Mouse (Mus musculus): Measurements from ENCODE around the gene Cdkal1.

The Cdkal1 gene

DNA sequence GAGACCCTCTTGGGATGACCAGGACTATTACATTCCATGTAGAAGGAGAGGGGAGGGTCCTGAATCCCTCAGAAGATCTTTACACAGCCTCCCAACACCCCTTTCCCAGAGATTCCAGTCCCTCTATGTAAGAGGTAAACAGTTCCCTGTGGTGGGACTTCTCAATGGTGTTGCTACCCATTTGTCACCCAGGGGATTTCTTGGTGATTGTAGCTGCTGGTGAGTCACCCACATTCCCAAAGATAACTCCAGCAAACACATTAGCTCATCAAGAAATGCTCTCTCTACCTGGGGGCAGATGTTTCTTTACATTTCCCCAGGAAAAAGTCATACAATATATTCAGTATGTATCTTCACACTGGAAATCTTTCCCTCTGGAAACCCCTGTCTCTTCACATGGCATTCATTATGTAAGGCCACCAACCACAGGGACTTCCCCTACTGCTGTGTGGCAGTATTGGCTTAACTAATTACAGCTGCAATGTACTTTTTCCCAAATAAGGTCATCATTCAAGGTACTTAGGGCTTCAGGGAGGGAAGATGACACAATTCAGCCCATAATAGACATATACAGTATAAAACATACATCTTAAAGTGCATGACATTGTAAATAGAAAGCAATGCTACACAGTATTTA is 636.8 kb downstream of the Cdkal1 start:
- DNase-seq = no peak

DNA sequence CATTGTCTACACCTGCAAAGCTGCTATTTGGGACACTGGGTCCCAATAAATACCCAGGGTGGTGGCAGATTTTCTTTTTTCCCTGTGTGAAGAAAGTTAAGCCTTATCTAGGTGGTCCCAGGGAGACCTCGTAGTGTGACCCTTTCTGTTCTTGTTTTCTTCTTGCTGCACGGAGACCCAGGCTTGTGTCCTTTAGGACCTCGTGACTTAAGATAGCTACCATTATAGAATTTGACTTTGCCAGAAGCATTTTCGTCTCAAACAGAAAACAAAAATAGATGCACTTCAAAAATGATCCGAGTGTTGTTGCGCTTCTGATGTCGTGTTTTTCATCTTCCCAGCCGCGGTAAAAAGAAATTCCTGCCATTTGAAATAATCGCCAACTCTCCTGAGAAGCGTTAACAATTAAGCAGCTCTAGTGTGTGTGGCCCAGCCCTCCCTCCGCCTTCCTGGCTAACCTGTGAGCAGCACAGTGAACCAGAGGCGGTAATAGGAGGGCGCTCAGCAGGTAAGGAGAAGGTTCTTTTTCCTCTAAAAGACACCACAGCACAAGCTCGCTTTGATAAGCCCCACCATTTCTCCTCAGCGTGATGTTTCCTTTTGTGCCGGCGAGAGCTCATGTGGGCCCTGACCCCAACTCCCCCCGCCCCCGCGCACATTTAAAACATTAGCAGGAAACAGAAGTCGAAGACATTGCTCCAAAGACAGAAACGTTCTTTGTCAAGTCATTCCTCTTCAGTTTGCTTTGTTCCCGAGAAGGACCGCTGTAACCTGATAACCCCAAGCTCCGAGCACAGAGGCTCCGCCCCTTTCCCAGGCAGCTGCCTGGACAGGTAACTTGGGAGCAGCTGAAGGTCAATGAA is 645.1 kb downstream of the Cdkal1 start:
- peak; percentile 73 for DNase-seq

DNA sequence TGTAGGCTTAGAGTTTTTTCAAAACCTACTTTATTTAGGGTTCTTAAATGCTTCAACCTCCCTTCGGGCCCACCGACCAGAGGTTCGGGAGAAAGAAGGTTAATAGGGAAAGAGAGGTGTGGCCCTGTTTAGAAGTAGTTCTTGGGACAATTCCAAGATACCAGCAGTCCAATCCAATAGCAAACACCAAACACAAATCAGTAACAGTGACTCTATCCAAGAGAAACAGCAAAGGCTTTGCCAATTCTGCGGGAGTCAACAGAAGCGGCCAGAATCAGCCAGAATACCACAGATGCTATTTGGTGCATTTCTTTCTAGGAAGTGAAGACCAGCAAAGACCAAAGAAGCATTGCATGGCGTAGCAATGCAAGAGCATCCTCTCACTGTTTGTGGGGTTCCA is 646.7 kb downstream of the Cdkal1 start:
- no peak for DNase-seq

DNA sequence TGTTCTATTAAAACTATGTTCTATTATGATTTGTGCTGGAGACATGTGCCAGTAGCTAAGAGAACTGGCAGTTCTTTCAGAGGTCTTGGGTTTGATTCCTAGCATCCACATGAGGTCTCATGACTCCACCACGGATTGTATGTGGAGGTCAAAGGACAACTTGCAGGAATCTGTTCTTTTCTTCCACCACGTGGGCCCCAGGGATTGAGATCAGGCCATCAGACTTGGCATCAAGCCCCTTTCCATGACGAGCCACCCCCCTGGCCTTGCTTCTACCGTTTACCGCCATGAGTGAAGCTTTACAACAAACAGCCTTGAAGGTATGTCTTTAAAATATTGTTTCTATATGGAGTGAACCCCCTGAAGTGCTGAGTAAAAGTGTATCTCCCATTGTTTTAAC is 651.6 kb downstream of the Cdkal1 start:
- no peak for DNase-seq

DNA sequence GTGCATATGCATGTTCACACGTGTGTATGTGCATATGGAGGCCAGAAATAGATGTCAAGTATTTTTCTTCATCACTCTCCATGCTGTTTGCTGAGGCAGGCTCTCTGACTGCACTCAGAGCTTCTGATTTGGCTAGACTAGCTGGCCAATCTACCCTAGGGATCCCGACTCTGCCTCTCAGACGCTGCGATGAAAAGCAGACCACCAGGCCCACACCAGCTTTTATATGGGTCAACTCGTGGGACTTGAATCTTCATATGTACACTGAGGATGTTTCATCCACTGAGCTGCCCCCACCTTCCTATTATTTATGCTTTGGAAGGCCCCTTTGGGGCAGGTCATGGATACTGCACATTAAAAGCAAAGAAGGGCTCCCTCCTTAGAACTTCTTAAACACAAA is 652.0 kb downstream of the Cdkal1 start:
- DNase-seq = no peak

DNA sequence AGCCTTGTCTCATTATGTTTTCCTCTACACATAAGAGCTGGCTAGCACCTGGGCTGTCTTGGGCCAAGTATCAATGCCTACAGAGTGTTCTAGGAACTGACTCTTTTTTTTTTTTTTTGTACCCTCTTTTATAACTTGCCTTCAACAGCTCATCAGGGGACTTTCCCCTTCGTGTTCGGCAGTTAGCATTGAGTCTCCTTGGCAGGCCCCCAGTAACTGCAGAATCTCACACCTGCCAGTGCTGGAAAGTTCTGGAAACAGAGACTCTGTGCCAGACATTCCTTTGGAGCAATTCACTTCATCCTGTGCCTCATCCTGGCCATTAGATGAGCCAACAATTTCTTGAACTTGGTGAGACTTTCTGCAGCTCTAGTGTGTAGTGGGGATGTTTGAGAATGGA is 652.9 kb downstream of the Cdkal1 start:
- DNase-seq = no peak

DNA sequence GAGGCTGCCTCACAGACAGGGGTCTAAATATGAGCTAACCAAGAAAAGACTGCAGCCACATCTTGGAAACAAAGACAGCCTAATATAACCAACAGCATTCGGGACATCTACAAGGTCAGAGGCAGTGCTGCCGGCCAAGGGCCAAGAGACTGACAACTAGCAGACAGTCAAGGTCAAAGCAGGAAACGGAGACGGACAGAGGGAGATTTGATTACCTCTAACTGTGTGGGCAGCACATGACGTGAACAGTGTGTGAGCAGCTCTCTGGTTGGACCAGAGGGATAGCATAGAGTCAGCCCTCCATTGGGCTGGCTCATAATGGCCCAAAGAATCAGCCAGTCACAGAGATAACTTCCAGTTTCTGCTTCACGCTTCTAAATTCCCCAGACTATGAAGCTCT is 655.8 kb downstream of the Cdkal1 start:
- DNase-seq = no peak

DNA sequence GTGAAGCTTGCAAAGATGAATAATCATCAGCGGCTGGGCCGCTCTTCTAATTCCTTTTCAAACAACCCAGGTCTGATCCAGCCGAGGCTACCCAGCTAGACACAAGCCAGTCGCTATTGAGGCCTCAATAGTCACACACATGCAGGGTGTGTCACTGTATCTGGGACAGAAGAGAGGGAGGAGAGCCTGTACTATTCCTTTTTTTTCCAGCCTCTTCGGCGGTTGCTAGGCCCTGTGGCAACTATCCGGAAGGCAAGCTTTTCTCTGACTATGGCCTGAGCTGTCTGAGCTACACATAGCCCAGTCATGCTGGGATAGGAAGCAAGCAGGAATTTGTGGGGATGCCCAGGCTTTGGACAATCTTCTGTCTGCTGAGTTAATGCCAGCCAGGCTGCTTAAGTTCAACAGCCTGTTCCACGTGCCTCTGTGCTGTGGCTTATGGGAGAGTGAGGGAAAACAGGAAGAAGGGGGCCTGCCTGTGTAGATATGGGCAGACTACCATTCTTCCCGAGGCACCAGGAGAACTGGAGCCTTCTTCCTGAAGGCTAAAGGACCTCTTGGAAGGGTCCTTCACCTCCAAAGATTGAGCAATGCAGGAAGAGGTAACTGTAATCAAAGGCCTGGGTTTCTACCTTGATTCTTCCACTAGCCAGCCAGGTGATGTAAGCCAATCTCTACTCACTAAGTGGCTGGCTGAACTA is 658.5 kb downstream of the Cdkal1 start:
- peak; percentile 11 for DNase-seq

DNA sequence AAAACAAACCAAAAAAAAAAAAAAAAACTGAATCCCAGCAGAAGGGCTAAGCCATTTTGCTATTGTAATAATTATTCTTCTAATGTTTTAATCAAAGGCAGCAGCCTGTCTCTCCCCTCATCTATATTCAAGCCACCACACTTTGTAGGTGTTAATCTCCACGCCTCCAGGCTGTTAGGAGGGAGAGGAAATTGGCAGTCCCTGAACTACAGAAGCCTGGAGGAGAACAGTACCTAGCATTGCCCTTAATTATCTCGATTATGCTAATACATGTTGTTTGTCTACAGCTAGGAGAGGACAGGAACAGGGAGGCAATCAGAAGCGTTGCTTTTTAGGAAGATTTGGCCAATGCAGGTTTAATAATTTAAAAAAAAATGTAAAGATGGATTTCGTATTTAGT is 659.8 kb downstream of the Cdkal1 start:
- no peak for DNase-seq

DNA sequence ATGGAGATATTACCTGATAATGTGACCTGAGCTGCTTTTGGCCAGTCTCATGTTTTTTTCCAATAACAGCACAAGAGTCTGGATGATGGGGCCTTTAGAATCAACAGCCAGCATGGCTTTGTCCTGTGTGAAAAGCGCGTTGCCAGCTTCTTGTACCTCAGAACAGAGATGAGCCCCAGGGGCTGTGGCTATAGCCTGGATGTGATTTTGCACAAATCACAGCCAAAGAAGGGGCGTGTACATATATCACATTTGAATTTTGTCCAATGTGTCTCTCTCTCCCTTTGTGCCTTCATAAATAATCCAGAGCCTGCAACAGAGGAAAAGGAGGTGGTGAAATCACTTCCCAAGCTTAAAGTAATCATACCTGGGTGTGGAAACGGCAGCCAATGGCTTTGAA is 660.5 kb downstream of the Cdkal1 start:
- DNase-seq = no peak

DNA sequence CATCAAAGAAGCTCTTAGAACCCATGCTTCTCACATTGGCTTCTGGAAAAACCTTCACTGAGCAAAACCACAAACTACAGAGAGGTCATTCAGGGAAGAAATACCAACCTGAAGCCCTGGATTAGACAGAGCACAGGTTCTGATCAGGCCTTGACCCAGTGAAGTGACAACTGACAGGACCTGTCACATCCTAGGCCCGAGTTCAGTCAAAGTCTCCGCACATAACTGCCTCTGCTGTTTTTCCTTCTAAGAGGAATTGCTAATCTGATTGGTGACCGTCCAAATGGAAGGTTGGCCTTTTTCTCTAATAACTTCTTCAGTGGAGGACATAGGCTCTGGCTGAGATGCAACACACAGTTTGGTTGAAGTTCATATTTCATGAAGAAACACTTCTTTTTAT is 662.8 kb downstream of the Cdkal1 start:
- DNase-seq = no peak

DNA sequence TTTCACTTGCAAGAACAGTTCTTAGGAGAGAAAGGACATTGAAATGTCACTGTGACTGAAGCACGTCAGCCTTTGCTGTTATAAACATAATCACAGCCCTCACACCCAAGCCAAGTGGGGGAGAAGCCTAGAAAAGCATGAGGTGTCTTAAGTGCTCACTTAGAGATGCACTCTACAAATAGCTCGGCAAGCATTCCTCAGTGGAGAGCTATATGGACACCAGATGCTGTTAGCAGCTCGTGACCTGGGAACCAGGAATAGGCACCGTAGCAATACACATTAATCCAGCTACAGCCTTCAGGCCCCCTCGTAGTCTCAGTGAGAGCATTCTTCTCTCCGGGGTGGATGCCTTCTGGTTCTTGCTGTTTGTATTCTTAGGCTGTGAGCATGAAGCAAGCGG is 664.9 kb downstream of the Cdkal1 start:
- peak; percentile 30 for DNase-seq

DNA sequence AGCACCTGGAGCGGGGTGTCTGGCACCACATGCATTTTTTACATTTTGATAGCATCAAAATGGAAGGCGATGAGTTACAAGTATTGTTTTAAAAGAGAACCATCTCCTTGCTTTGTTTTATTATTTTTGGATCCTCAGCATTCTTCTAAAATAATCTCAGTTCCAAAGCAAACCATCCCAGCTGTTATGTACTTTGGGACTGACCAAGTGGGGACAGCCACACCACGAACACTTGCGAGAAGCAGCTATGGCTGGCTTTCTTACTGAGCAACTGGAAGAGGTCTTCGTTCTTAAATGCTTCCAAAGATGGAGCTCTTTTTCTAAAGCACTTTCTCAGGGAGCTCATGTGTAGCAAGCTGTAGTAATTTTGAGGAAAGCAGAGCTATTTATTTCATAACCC is 668.7 kb downstream of the Cdkal1 start:
- no peak for DNase-seq

DNA sequence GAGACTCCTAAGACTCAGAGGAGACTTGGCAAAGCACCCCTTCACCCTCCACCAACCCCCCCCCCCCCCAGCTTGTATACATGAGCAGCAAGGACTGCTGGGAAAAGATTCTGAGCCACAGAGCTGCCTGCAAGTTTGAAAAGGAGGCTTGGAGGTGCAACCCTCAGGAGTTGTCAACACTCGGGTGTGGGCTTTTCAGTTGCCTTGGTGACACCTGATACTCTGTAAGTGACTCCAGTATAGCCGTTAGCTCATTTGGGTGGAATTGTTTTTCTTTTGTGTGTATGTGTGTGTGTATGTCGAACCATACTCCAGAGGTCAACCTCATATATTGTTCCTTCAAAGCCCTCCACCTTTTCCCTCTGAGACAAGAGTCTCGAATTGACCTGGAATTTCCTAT is 669.9 kb downstream of the Cdkal1 start:
- peak; percentile 14 for DNase-seq

DNA sequence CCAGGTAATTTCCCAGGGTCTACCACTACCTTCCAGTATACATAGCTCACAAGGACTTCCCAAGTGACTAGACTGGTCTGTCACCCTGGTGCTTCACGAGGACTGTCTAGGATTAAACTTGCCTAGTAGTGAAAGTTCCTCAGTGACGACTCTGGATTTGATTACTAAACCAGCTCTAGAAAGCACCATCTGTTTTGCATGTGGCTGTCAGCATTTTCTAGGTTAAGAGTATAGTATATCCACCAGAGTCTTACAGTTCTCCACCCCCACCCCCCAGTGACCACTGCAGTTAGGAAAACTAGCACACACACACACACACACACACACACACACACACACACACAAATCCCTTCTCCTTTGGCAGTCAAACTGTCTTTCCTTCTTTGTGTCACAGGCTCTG is 670.9 kb downstream of the Cdkal1 start:
- no peak for DNase-seq

DNA sequence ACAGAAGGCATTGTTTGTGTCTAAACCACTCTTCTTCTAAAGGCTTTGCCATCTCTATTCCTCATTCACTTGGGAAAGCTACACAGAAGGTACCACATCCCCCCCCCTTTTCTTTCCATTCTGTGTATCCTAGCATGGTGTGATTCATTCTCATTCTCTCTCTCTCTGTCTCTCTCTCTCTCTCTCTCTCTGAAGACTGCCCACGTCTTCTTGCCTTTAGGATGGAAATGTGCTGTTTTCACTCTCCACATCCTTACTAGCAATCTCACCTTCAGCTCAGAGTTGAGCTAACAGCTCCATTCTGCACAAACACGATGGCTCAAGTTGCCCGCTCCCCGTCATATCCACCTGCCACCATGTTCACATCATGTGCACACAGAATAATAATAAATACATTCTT is 675.6 kb downstream of the Cdkal1 start:
- DNase-seq = no peak

DNA sequence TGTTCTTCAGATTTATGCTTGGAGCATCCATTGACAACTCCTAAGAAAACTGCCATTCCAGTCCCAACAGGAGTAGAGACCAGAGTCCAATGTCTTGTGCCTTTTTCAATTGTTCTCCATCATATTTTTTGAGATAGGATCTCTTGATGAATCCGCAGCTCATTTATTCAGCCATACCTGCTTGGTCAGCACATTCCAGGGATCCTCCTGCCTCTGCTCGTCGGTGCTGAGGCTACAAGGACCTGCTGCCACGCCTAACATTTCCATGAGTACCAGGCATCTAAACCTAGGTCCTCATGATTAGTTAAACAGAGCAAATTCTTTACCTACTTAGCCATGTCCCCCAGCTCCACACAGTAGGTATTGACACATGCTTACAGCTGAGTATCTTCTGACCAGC is 676.2 kb downstream of the Cdkal1 start:
- no peak for DNase-seq

DNA sequence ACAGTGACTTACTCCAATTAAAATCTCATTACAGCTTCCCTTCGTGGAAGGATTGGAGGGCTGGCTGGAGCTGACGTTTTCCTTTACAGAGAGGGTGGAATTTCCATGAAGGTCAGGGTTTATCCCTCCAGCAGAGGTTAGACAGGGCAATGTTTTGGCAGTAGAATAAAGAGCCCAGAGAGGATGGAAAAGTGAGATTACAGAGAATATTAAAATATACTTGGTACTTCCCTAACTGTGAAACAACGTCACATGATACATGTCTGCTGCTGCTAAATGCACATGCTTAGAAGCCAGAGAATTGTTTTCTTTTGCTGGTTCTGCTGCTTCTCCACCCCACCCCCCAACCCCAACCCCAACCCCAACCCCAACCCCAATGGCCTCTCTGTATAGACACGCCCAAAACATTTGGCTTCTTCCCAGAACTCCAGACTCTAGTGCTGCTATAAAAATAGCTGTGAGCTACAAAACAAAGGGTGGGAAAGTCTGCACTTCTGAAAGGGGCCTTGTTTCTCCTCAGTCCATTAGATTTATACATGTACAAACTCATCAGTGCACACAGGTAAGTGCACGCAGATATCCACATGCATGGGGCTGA is 677.5 kb downstream of the Cdkal1 start:
- no peak for DNase-seq

DNA sequence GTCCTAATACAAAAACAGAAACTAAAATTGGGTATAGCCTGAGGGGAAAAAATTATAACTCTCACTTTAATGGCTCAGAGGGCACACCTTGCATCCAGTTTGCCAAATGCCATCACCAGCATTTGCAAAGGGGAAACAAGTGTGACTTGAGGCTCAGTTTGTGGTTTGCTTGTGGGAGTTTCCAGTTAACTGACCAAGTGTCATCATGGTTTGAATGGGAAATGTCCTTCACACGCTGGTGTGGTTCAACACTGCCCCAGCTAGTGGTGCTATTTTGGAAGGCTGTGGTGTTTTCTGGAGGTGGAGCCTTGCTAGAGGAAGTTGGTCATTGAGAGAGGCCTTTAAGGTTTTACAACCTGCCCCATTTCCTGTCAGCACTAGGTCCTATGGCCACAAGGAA is 686.1 kb downstream of the Cdkal1 start:
- DNase-seq = no peak

DNA sequence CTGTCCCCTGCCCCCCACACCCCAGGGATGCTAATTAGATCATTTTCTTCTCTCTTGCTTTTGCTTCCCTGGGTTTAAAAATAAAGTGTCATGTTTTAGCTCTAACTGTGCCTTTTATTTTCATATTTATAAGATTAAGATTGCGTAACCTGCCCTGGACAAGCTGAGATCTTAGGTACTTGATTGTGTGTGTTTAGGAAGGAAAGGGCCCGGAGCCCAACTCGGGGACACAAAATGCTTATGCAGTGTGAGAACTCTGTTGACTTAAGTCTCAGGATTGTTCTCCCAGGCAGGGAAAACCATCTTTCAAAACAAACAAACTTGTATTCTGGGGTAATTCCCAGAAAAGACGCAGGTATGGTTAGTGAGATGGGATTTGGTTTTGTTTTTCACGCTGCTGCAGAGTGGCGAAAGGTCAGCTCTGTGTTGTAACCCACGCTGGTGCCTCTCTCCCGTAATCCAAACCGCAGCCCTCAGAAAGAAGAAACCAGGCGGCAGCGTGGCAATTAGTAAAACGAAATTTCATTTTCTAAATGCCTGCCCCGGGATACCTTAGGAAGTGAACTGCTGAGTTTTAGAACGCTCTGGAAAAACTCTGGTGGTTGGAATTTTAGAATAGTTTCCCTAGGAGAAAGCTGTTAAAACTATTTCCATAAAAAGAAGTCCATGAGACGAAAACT is 690.5 kb downstream of the Cdkal1 start:
- peak; percentile 18 for DNase-seq

DNA sequence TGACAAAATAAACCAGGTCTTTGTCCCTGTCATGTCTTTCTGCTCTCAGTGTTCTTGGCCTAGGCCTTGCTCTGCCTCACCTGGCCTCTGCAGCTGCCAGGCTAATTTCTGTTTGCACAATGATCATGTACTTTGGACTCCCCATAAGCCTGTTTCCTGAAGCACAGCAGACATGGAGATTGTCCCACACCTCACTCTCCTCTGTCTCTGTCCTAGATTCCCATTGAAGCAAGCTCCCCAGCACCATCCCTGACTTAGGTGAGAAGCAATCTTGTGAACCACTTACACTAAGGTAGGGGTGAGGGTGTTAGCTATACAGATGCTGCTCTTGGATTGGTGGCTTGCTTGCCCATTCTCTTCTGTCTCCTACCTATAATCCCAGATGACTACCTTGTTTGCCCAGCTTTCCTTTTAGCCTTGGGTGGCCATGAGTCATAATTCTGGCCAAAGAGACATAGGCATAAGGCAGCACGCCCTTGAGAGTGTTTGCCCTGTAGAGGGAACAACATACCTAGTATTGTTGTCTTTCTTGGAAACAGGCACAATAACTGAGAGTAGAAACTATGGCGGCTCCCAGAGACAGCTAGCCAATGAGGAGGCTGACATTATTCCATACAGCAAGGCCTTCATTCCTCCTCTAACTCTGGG is 692.5 kb downstream of the Cdkal1 start:
- no peak for DNase-seq

DNA sequence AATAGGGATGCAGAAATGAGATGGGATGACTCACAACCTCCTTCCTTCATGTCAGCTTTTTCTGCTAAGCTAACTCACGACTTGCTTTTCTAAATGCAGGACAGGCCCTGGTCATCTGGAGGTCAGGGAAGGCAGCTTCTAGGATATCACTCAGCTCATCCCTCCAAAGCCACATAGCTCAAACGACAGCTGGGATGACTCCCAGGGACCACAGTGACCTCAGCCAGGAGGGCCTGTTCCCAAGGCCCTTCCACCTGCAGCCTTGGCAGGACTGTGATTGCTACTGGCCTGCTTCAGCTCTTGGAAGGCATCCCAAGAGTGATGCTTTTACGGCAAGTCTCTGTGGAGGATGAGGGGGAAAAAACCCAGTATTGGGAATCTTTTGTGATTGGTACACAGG is 693.0 kb downstream of the Cdkal1 start:
- DNase-seq = no peak

DNA sequence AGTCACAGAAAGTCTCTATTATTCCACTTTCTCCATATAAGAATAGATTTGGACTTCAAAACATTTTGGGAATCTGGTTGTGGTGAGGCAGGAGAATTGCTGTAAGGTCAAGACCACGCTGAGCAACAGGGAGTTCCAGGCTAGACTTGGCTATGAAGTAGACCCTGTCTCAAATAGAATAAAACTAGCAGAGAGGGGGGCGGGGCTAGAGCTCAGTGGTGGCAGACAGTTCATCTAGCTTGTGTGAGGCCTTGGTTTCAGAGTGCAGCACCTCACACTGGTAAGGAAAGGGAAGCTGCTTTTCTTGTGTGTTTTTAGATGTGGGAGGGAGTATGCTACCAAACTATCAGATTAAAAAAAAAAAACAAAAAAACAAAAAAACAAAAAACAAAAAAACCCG is 694.0 kb downstream of the Cdkal1 start:
- DNase-seq = no peak

All from embryo, embryonic 11 days (tissue).